Mouse (Mus musculus) heart, postnatal 0 days (tissue): ENCODE measurements around the gene Zeb2.

ENCODE experiments used
- CTCF ChIP-seq: IDR thresholded peaks from 2 replicates; pipeline ENCODE4 v1.5.1; 2016; ENCODE audit warnings: antibody characterized with exemption, control low read depth, low read depth
- EP300 ChIP-seq: IDR thresholded peaks from 2 replicates; pipeline ENCODE4 v1.6.1; 2016; ENCODE audit warnings: antibody characterized with exemption, low read depth

DNA sequence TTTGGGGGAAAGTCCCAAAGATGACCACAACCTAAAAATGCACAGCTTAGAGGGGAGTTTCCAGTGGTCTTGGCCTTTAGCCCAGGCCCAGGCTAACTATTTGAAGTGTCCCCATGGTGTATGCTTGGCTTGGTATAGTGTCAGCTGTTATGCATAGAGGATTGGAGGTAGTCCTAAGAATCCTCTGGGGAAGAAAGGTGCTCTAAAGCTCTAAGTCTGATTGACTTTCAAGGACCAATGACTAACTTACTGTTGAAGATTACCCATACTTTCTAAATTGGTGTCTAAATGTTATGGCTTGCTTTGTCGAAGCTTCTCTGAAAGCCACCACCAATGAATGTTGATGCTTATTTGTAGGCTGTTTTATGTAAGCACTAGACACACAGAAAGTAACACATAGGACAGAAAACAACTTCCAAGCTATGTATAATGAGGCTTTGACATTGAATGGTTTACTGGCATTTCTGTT lies 159.8 kb downstream of the Zeb2 start:
- TF ChIP-seq CTCF (no peak), EP300 (no peak)
